Mouse (Mus musculus): ENCODE measurements at regions not wholly inside any gene's neighbourhood (a gene's known extent, or its start where the extent isn't known, plus 50 kb on each side); places are given as distances from the start of the nearest gene placed in this dataset.
"Not testable (repeated sequence)": the region's sequence is repeated elsewhere in the genome, so short reads cannot be mapped to it uniquely, and the experiment has no call there.

DNA sequence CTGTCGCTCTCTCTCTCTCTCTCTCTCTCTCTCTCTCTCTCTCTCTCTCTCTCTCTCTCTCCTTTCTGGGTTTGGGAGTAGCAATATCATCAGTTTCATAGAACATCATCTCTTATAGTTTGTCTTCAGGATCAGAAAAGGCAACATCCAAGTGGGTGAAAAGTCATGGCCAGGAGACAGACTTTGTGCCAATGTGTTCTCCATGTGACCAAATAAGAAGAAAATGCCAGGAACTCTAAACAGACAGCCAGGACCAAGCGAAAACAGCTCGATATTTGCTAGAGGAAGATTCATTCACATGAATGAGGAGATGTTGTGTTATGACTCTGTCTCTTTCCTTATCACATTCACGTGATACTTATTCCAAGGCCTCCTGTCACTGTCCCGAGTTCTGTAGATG is 1332.8 kb upstream of the A1bg start:
- TF ChIP-seq CTCF (IDR thresholded peaks at IDR 0.05; ENCODE audit: low read depth): no peak
- Histone ChIP-seq H3K4me3 (replicated peaks; ENCODE audit: low read depth, low read length) (no peak overlapping the region), H3K4me1 (replicated peaks; ENCODE audit: insufficient read depth, low read length) (no peaks in the 10 kb centered on the region; the same call in 1 of the 2 replicates), H3K9me3 (replicated peaks; ENCODE audit: low read length) (no peaks in the 10 kb centered on the region), H3K9ac (ENCODE audit: low read depth, low read length) (no peak overlapping the region), H3K27ac (no peak overlapping the region), H3K27me3 (ENCODE audit: insufficient read depth, low read length) (no peaks in the 10 kb centered on the region), H3K36me3 (ENCODE audit: insufficient read depth, low read length) (no peaks in the 10 kb centered on the region), H3K4me2 (ENCODE audit: low read length) (no peak overlapping the region)
- no peak for ATAC-seq (replicated peaks; ENCODE audit: low FRiP score, low read depth)
- WGBS: 94% methylated on average over 5 of the region's 5 CpGs
- no peak for DNase-seq (ENCODE audit: low spot score)

- Histone ChIP-seq H3K9ac (ENCODE audit: low read depth, low read length) (no peak overlapping the region), H3K36me3 (ENCODE audit: insufficient read depth, low read length) (no peaks in the 10 kb centered on the region), H3K9me3 (replicated peaks; ENCODE audit: low read length) (no peaks in the 10 kb centered on the region), H3K27me3 (ENCODE audit: insufficient read depth, low read length) (no peaks in the 10 kb centered on the region), H3K4me2 (ENCODE audit: low read length) (no peak overlapping the region), H3K27ac (no peak overlapping the region), H3K4me1 (replicated peaks; ENCODE audit: insufficient read depth, low read length) (no peaks in the 10 kb centered on the region; the same call in 1 of the 2 replicates), H3K4me3 (replicated peaks; ENCODE audit: low read depth, low read length) (no peak overlapping the region)
- DNase-seq (ENCODE audit: low spot score) (no peak), ATAC-seq (replicated peaks; ENCODE audit: low FRiP score, low read depth) (no peak)
- 92% methylated on average over 4 of the region's 4 CpGs for WGBS
- no peak for TF ChIP-seq CTCF (IDR thresholded peaks at IDR 0.05; ENCODE audit: low read depth)
Observed at GRCm38 (mm10) chr15:62253724-62254123, 1330.9 kb upstream of the A1bg start.

- not testable (repeated sequence) for DNase-seq (ENCODE audit: low spot score); ATAC-seq (replicated peaks; ENCODE audit: low FRiP score, low read depth); H3K9me3 ChIP-seq (replicated peaks; ENCODE audit: low read length)
Observed at GRCm38 (mm10) chr15:62252078-62252833, 1329.4 kb upstream of the A1bg start.

GRCm38 (mm10) chr15:62249436-62249835 is 1326.6 kb upstream of the A1bg start:
- H3K9me3 ChIP-seq (replicated peaks; ENCODE audit: low read length): no peaks in the 10 kb centered on the region
- 80% methylated on average over 4 of the region's 4 CpGs for WGBS
- no peak overlapping the region for H3K4me3 ChIP-seq (replicated peaks; ENCODE audit: low read depth, low read length)
- H3K4me1 ChIP-seq (replicated peaks; ENCODE audit: insufficient read depth, low read length): no peaks in the 10 kb centered on the region
- ATAC-seq (replicated peaks; ENCODE audit: low FRiP score, low read depth) (no peak), DNase-seq (ENCODE audit: low spot score) (no peak)
- H3K27me3 ChIP-seq (ENCODE audit: insufficient read depth, low read length): no peaks in the 10 kb centered on the region
- H3K27ac ChIP-seq: no peak overlapping the region
- no peaks in the 10 kb centered on the region for H3K36me3 ChIP-seq (ENCODE audit: insufficient read depth, low read length)
- H3K9ac ChIP-seq (ENCODE audit: low read depth, low read length): no peak overlapping the region
- H3K4me2 ChIP-seq (ENCODE audit: low read length): no peak overlapping the region
- TF ChIP-seq CTCF (IDR thresholded peaks at IDR 0.05; ENCODE audit: low read depth): no peak

More at GRCm38 (mm10) chr15:62252078-62252833, 1329.4 kb upstream of the A1bg start:
- not testable (repeated sequence) for H3K27ac ChIP-seq; H3K9ac ChIP-seq (ENCODE audit: low read depth, low read length); H3K4me1 ChIP-seq (replicated peaks; ENCODE audit: insufficient read depth, low read length); H3K36me3 ChIP-seq (ENCODE audit: insufficient read depth, low read length); H3K4me3 ChIP-seq (replicated peaks; ENCODE audit: low read depth, low read length); H3K4me2 ChIP-seq (ENCODE audit: low read length); H3K27me3 ChIP-seq (ENCODE audit: insufficient read depth, low read length)
- WGBS: 86% methylated on average over 2 of the region's 2 CpGs

GRCm38 (mm10) chr15:62246561-62247079 is 1323.8 kb upstream of the A1bg start:
- no peak for TF ChIP-seq CTCF (IDR thresholded peaks at IDR 0.05; ENCODE audit: low read depth)
- Histone ChIP-seq H3K27me3 (ENCODE audit: insufficient read depth, low read length) (no peaks in the 10 kb centered on the region), H3K9me3 (replicated peaks; ENCODE audit: low read length) (no peaks in the 10 kb centered on the region), H3K4me2 (ENCODE audit: low read length) (no peak overlapping the region), H3K9ac (ENCODE audit: low read depth, low read length) (no peak overlapping the region), H3K36me3 (ENCODE audit: insufficient read depth, low read length) (no peaks in the 10 kb centered on the region), H3K4me3 (replicated peaks; ENCODE audit: low read depth, low read length) (no peak overlapping the region), H3K27ac (no peak overlapping the region), H3K4me1 (replicated peaks; ENCODE audit: insufficient read depth, low read length) (no peaks in the 10 kb centered on the region)
- DNase-seq (ENCODE audit: low spot score) (no peak), ATAC-seq (replicated peaks; ENCODE audit: low FRiP score, low read depth) (no peak)
- WGBS: 87% methylated on average over 4 of the region's 4 CpGs

- ATAC-seq (replicated peaks; ENCODE audit: low FRiP score, low read depth): no peak
- no peak overlapping the region for H3K4me3 ChIP-seq (replicated peaks; ENCODE audit: low read depth, low read length)
- DNase-seq (ENCODE audit: low spot score): no peak
- TF ChIP-seq CTCF (IDR thresholded peaks at IDR 0.05; ENCODE audit: low read depth): no peak
- WGBS: 97% methylated on average over 1 of the region's 1 CpGs
- no peaks in the 10 kb centered on the region for H3K4me1 ChIP-seq (replicated peaks; ENCODE audit: insufficient read depth, low read length)
- no peak overlapping the region for H3K9ac ChIP-seq (ENCODE audit: low read depth, low read length)
- H3K4me2 ChIP-seq (ENCODE audit: low read length): no peak overlapping the region
- H3K27ac ChIP-seq: no peak overlapping the region
- H3K9me3 ChIP-seq (replicated peaks; ENCODE audit: low read length): no peaks in the 10 kb centered on the region
- no peaks in the 10 kb centered on the region for H3K27me3 ChIP-seq (ENCODE audit: insufficient read depth, low read length)
- no peaks in the 10 kb centered on the region for H3K36me3 ChIP-seq (ENCODE audit: insufficient read depth, low read length)
Observed at GRCm38 (mm10) chr15:62245237-62245636, 1322.4 kb upstream of the A1bg start.
